Mouse (Mus musculus) myocyte (in vitro differentiated cells): ENCODE measurements around the gene Alg14. TPM values are rescaled to one million over a fixed set of nuclear protein-coding genes. Genes with fewer than 3 reads are reported as not detected.

Experiments used
- H3K27me3 ChIP-seq: one replicate; pipeline ENCODE4 v1.6.1; 2011; ENCODE audit not compliant: control insufficient read depth, insufficient read depth, insufficient read length
- H3K36me3 ChIP-seq: one replicate; pipeline ENCODE4 v1.6.1; 2011; ENCODE audit not compliant: control insufficient read depth, insufficient read depth
- H3K4me2 ChIP-seq: one replicate; pipeline ENCODE4 v1.6.1; 2011; ENCODE audit warnings: low read depth, control low read depth
- H3K4me3 ChIP-seq: one replicate; pipeline ENCODE4 v1.5.1; 2011; ENCODE audit warnings: mild to moderate bottlenecking, control low read depth, moderate library complexity
- H3K79me2 ChIP-seq: one replicate; pipeline ENCODE4 v1.6.1; 2011; ENCODE audit not compliant: control insufficient read depth, insufficient read depth
- H3ac ChIP-seq: one replicate; pipeline ENCODE4 v1.6.1; 2011; ENCODE audit not compliant: control insufficient read depth, insufficient read length
- CEBPB ChIP-seq: IDR thresholded peaks from 2 replicates; pipeline ENCODE4 v1.6.1; 2011; ENCODE audit warnings: mild to moderate bottlenecking, moderate library complexity; ENCODE audit not compliant: poor library complexity, insufficient read depth, severe bottlenecking
- E2F4 ChIP-seq: IDR thresholded peaks from one replicate; pipeline ENCODE4 v1.6.1; 2011; ENCODE audit warnings: mild to moderate bottlenecking, control low read depth, moderate library complexity; ENCODE audit not compliant: insufficient read depth
- MAX ChIP-seq: IDR thresholded peaks from one replicate; pipeline ENCODE4 v1.6.1; 2011; ENCODE audit warnings: low read depth, mild to moderate bottlenecking, control low read depth
- MYOD1 ChIP-seq, 3 experiments: IDR thresholded peaks; one replicate each; pipeline ENCODE4 v1.6.1; 2011; ENCODE audit warnings: control low read depth in 2 of 3, low read depth in 2 of 3, mild to moderate bottlenecking in 2 of 3, moderate library complexity in 1 of 3; ENCODE audit not compliant: insufficient read length in 2 of 3, control insufficient read depth in 1 of 3
- MYOG ChIP-seq, 3 experiments: IDR thresholded peaks; one replicate each; pipeline ENCODE4 v1.6.1; 2011; ENCODE audit warnings: control low read depth in 2 of 3, low read depth in 2 of 3, mild to moderate bottlenecking in 2 of 3; ENCODE audit not compliant: insufficient read length in 2 of 3, control insufficient read depth in 1 of 3, insufficient read depth in 1 of 3
- POLR2A ChIP-seq: IDR thresholded peaks from one replicate; pipeline ENCODE4 v1.6.1; 2011; ENCODE audit warnings: low read depth, mild to moderate bottlenecking, control low read depth, moderate library complexity; ENCODE audit not compliant: insufficient read length
- POLR2AphosphoS2 ChIP-seq: IDR thresholded peaks from one replicate; pipeline ENCODE4 v1.6.1; 2011; ENCODE audit warnings: low read depth, control low read depth; ENCODE audit not compliant: insufficient read length
- REST ChIP-seq: IDR thresholded peaks from one replicate; pipeline ENCODE4 v1.6.1; 2011; ENCODE audit warnings: mild to moderate bottlenecking, control low read depth, moderate library complexity; ENCODE audit not compliant: insufficient read depth, insufficient read length
- SRF ChIP-seq: IDR thresholded peaks from one replicate; pipeline ENCODE4 v1.6.1; 2011; ENCODE audit warnings: low read depth; ENCODE audit not compliant: control insufficient read depth, insufficient read length
- TCF12 ChIP-seq: IDR thresholded peaks from one replicate; pipeline ENCODE4 v1.6.1; 2011; ENCODE audit warnings: mild to moderate bottlenecking, control low read depth; ENCODE audit not compliant: poor library complexity, insufficient read depth, severe bottlenecking
- TCF3 ChIP-seq: IDR thresholded peaks from one replicate; pipeline ENCODE4 v1.6.1; 2011; ENCODE audit warnings: low read depth, control low read depth; ENCODE audit not compliant: insufficient read length
- USF1 ChIP-seq: IDR thresholded peaks from one replicate; pipeline ENCODE4 v1.6.1; 2011; ENCODE audit warnings: low read depth, mild to moderate bottlenecking, control low read depth, moderate library complexity
- polyA plus RNA-seq: library from polyadenylated mRNA; unstranded; fragments of >200 nt; fragmentation: generic; extraction: Trizol; gene quantifications from one replicate; pipeline ENCODE4 v1.2.1, GENCODE M21; 2012; ENCODE audit warnings: missing spikeins

Alg14 gene
- polyA plus RNA-seq, 1 experiment, result 14.8 TPM

DNA sequence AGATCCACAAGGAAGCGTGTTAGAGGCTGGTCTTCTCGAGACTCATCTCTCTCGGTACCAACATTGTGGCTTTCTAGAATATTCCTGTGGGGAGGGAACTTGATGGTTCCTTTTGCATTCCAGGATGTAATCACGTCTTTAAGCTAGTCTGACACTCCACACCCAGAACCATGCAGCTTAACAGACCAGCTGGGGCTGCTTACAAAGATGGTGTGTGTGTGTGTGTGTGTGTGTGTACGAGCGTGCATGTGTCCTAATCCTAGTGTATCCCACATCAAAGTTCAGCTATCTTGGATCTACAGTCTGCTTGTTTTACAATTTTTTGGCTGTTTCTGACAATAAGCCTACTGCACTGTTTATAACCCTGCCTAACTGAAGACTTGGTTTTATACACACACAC is 105.4 kb downstream of the Alg14 start:
- Histone ChIP-seq H3K4me3 (no peak overlapping the region), H3K36me3 (no peaks in the 10 kb centered on the region), H3K79me2 (no peaks in the 10 kb centered on the region), H3ac (no peak overlapping the region), H3K27me3 (no peaks in the 10 kb centered on the region), H3K4me2 (no peak overlapping the region)
- TF ChIP-seq CEBPB, result no peak
- TF ChIP-seq POLR2AphosphoS2, result no peak
- TF ChIP-seq MAX, result no peak
- no peak for TF ChIP-seq MYOG (IDR thresholded peaks at IDR 0.05; ENCODE audit: control insufficient read depth in 1 of 3, insufficient read depth in 1 of 3, insufficient read length in 2 of 3, low read depth in 2 of 3)
- no peak for TF ChIP-seq USF1
- TF ChIP-seq REST, result no peak
- TF ChIP-seq SRF, result no peak
- no peak for TF ChIP-seq TCF12
- no peak for TF ChIP-seq POLR2A
- no peak for TF ChIP-seq TCF3
- TF ChIP-seq MYOD1 (IDR thresholded peaks at IDR 0.05; ENCODE audit: control insufficient read depth in 1 of 3, insufficient read length in 2 of 3, low read depth in 2 of 3), result no peak
- TF ChIP-seq E2F4, result no peak

DNA sequence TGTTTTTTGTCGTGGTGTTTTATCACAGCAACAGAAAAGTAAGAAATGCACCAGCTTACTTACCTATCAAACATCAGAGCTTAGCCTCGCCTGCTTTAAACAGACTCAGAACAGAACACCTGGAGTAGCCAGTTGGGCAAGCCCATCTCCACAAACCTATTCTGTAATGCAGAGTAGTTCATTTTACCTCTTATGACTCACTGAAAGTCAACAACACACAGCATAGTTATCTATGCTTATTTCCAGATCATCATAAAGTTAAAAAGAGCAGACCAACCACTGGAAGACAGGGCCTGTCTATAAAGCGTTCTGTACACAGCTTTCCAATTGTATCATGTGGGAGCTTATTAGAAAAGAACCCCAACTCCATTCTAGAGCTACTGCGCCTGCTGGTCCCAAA is 109.8 kb downstream of the Alg14 start:
- TF ChIP-seq MAX, result no peak
- TF ChIP-seq MYOG (IDR thresholded peaks at IDR 0.05; ENCODE audit: control insufficient read depth in 1 of 3, insufficient read depth in 1 of 3, insufficient read length in 2 of 3, low read depth in 2 of 3), result no peak
- TF ChIP-seq E2F4, result no peak
- TF ChIP-seq POLR2AphosphoS2, result no peak
- TF ChIP-seq SRF, result no peak
- no peak for TF ChIP-seq USF1
- TF ChIP-seq TCF3, result no peak
- TF ChIP-seq REST, result no peak
- TF ChIP-seq MYOD1 (IDR thresholded peaks at IDR 0.05; ENCODE audit: control insufficient read depth in 1 of 3, insufficient read length in 2 of 3, low read depth in 2 of 3), result no peak
- TF ChIP-seq CEBPB, result no peak
- Histone ChIP-seq H3K36me3 (no peaks in the 10 kb centered on the region), H3K79me2 (no peaks in the 10 kb centered on the region), H3K27me3 (no peaks in the 10 kb centered on the region), H3K4me2 (no peak overlapping the region), H3K4me3 (no peak overlapping the region), H3ac (no peak overlapping the region)

DNA sequence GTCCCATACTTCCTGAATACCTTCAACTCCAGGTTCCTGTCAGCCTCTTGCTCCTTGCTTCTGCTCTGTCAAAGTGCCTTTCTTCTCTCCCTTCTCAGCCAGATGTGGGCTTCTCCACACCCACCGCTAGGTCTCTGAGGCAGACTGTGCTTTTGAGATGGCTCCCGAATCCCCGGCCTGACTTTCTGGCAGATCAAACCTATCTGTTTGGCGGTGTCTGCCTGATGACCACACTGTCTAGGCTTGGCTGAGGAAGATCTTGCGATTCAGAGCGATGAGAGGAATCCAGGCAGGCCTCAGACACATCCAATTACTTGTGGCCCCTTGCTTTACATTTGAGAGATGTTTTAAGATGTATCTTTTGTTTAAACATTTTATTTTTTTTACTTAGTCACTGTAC is 110.5 kb downstream of the Alg14 start:
- no peak overlapping the region for H3ac ChIP-seq
- H3K36me3 ChIP-seq, result no peaks in the 10 kb centered on the region
- H3K4me3 ChIP-seq, result no peak overlapping the region
- no peaks in the 10 kb centered on the region for H3K79me2 ChIP-seq
- no peak for TF ChIP-seq POLR2AphosphoS2
- TF ChIP-seq MYOG (IDR thresholded peaks at IDR 0.05; ENCODE audit: control insufficient read depth in 1 of 3, insufficient read depth in 1 of 3, insufficient read length in 2 of 3, low read depth in 2 of 3), result no peak
- TF ChIP-seq MYOD1 (IDR thresholded peaks at IDR 0.05; ENCODE audit: control insufficient read depth in 1 of 3, insufficient read length in 2 of 3, low read depth in 2 of 3), result no peak
- TF ChIP-seq MAX, result no peak
- H3K27me3 ChIP-seq, result no peaks in the 10 kb centered on the region
- no peak overlapping the region for H3K4me2 ChIP-seq

DNA sequence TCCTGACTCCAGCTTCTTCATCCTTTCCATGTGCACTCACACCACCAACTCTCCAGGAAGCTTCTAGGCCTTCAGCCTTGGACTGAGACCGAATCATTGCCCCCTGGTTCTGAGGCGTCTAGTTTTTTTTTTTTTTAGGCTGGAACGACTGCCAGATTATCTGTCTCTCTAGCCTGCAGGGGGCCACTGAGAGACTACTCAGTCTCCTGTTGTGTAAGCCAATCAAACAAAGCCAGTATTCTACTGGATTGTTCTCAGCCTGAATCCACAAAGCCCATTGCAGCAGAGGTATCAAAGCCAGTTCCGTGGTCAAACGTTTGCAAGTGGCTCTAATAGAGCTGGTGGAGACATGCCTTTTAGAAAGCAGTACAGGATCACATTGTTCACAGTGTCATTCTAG is 111.9 kb downstream of the Alg14 start:
- Histone ChIP-seq H3K79me2 (no peaks in the 10 kb centered on the region), H3K4me3 (no peak overlapping the region), H3K36me3 (no peaks in the 10 kb centered on the region), H3K4me2 (no peak overlapping the region), H3ac (no peak overlapping the region), H3K27me3 (no peaks in the 10 kb centered on the region)
- TF ChIP-seq REST (no peak), POLR2AphosphoS2 (no peak), E2F4 (no peak), TCF3 (no peak), MYOD1 (IDR thresholded peaks at IDR 0.05; ENCODE audit: control insufficient read depth in 1 of 3, insufficient read length in 2 of 3, low read depth in 2 of 3) (no peak), CEBPB (no peak), TCF12 (no peak), SRF (no peak), POLR2A (no peak), MAX (no peak)

DNA sequence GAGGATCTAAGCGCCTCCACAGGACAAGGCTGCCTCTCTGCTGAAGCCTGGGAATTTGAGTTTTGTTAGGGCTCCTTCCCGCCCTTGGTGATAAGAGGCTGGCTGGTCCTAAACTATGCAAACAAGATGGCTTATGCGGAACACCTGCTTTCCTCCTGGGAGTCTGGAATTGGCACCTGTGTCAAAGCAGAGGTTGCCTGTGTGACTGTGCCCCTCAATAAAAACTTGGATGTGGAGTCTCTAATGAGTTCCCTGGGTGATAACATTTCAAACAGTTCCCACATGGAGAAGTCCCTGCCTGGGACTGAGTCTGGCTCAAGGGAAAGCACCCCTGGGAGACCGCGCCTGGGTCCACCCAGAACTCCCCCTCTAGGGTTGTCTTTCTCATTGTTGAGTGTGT is 113.5 kb downstream of the Alg14 start:
- no peaks in the 10 kb centered on the region for H3K79me2 ChIP-seq
- H3K27me3 ChIP-seq, result no peaks in the 10 kb centered on the region
- no peaks in the 10 kb centered on the region for H3K36me3 ChIP-seq
- no peak overlapping the region for H3ac ChIP-seq
- TF ChIP-seq MYOG (IDR thresholded peaks at IDR 0.05; ENCODE audit: control insufficient read depth in 1 of 3, insufficient read depth in 1 of 3, insufficient read length in 2 of 3, low read depth in 2 of 3), result no peak
- TF ChIP-seq MYOD1 (IDR thresholded peaks at IDR 0.05; ENCODE audit: control insufficient read depth in 1 of 3, insufficient read length in 2 of 3, low read depth in 2 of 3), result no peak
- no peak for TF ChIP-seq CEBPB
- TF ChIP-seq E2F4, result no peak
- TF ChIP-seq TCF12, result no peak
- no peak for TF ChIP-seq MAX
- no peak for TF ChIP-seq POLR2A
- TF ChIP-seq USF1, result no peak
- no peak overlapping the region for H3K4me3 ChIP-seq
- no peak overlapping the region for H3K4me2 ChIP-seq
